Mouse (Mus musculus) limb, embryonic 15.5 days (tissue): ENCODE data around the gene Gm21983. TPM values are rescaled to one million over a fixed set of nuclear protein-coding genes. Genes with fewer than 3 reads are reported as not detected.

Experiments used
- ATAC-seq: fragments of 200-750 bp; cut with Nextera tagmentation; 2 replicates; pipeline ENCODE4 v1.8.0; 2017; ENCODE audit warnings: low read depth, moderate TSS enrichment; ENCODE audit not compliant: insufficient number of reproducible peaks, low FRiP score, low TSS enrichment
- H3K27ac ChIP-seq: fragments of 300-500 bp; sonication (generic); 2 replicates; pipeline ENCODE4 v1.5.1; 2015; ENCODE audit warnings: moderate library complexity, mild to moderate bottlenecking, inconsistent platforms
- H3K27me3 ChIP-seq: fragments of 300-500 bp; sonication (generic); 2 replicates; pipeline ENCODE4 v1.6.1; 2015; ENCODE audit warnings: inconsistent platforms
- H3K36me3 ChIP-seq: fragments of 300-500 bp; sonication (generic); 2 replicates; pipeline ENCODE4 v1.6.1; 2015; ENCODE audit warnings: inconsistent platforms
- H3K4me1 ChIP-seq: fragments of 300-500 bp; sonication (generic); 2 replicates; pipeline ENCODE4 v1.6.1; 2015; ENCODE audit warnings: inconsistent platforms
- H3K4me2 ChIP-seq: fragments of 300-500 bp; sonication (generic); 2 replicates; pipeline ENCODE4 v1.6.1; 2015; ENCODE audit warnings: mild to moderate bottlenecking, inconsistent platforms
- H3K4me3 ChIP-seq: fragments of 300-500 bp; sonication (generic); 2 replicates; pipeline ENCODE4 v1.5.1; 2015; ENCODE audit warnings: mild to moderate bottlenecking, inconsistent platforms
- H3K9ac ChIP-seq: fragments of 300-500 bp; sonication (generic); 2 replicates; pipeline ENCODE4 v1.6.1; 2015; ENCODE audit warnings: inconsistent platforms
- H3K9me3 ChIP-seq: fragments of 300-500 bp; sonication (generic); 2 replicates; pipeline ENCODE4 v1.6.1; 2016; ENCODE audit warnings: inconsistent platforms
- WGBS: fragments of 180-500 bp; shearing (Covaris S2); methylation state at CpG from one replicate; pipeline ENCODE4 v1.1.7; 2015; 5-methylcytosine and 5-hydroxymethylcytosine counted together
- polyA plus RNA-seq: library from polyadenylated mRNA; unstranded; fragments of >200 nt; fragmentation: Nextera tagmentation; extraction: Ambion mirVana; gene quantifications from 2 replicates; pipeline ENCODE4 v1.2.1, GENCODE M21; 2015

Gm21983 gene
- polyA plus RNA-seq, 1 experiment from 2014 or later, result 0.90 TPM

- Histone ChIP-seq H3K9me3 (no peaks in the 10 kb centered on the region), H3K9ac (no peak within 1 kb of the TSS), H3K27ac (peak within 1 kb of the TSS; percentile 68), H3K27me3 (no peaks in the 10 kb centered on the region), H3K36me3 (peaks cover 19% of the 10 kb centered on the region), H3K4me2 (no peak within 1 kb of the TSS), H3K4me1 (peaks cover 15% of the 10 kb centered on the region; the same call in 1 of the 2 replicates), H3K4me3 (no peak within 1 kb of the TSS)
- WGBS, result 34% methylated on average over 10 of the region's 10 CpGs
- ATAC-seq, result no peak; the same call in 1 of the 2 replicates
Observed at GRCm38 (mm10) chr7:27153205-27153764, 27.6 kb downstream of the Gm21983 start, which contains the start of gene Cyp2t4. Cyp2t4 (plus strand) TSS chr7:27153714.

GRCm38 (mm10) chr7:27136410-27136996 lies 44.4 kb downstream of the Gm21983 start:
- Histone ChIP-seq H3K9ac (no peak overlapping the region), H3K4me3 (no peak overlapping the region), H3K27me3 (no peaks in the 10 kb centered on the region), H3K9me3 (no peaks in the 10 kb centered on the region), H3K36me3 (no peaks in the 10 kb centered on the region), H3K27ac (0 out of 2 replicates have a peak overlapping the region, but pooled peaks have one; percentile 30), H3K4me2 (no peak overlapping the region), H3K4me1 (0 out of 2 replicates have a peak, but pooled peaks cover 2% of the 10 kb centered on the region)
- WGBS, result 42% methylated on average over 8 of the region's 8 CpGs
- ATAC-seq, result peak; percentile 52; the same call in 1 of the 2 replicates

- Histone ChIP-seq H3K4me2 (no peak overlapping the region), H3K27ac (no peak overlapping the region), H3K4me1 (0 out of 2 replicates have a peak, but pooled peaks cover 2% of the 10 kb centered on the region), H3K4me3 (no peak overlapping the region), H3K9me3 (no peaks in the 10 kb centered on the region), H3K27me3 (no peaks in the 10 kb centered on the region), H3K9ac (no peak overlapping the region), H3K36me3 (no peaks in the 10 kb centered on the region)
- 70% methylated on average over 4 of the region's 4 CpGs for WGBS
- ATAC-seq, result no peak
Observed at GRCm38 (mm10) chr7:27133757-27134156, 47.1 kb downstream of the Gm21983 start.

GRCm38 (mm10) chr7:27133156-27133555 lies 47.7 kb downstream of the Gm21983 start:
- H3K9me3 ChIP-seq, result no peaks in the 10 kb centered on the region
- H3K27me3 ChIP-seq, result no peaks in the 10 kb centered on the region
- H3K4me3 ChIP-seq, result no peak overlapping the region
- WGBS, result 61% methylated on average over 12 of the region's 12 CpGs
- no peak overlapping the region for H3K4me2 ChIP-seq
- no peak for ATAC-seq
- 0 out of 2 replicates have a peak, but pooled peaks cover 2% of the 10 kb centered on the region for H3K4me1 ChIP-seq
- H3K27ac ChIP-seq, result no peak overlapping the region
- no peaks in the 10 kb centered on the region for H3K36me3 ChIP-seq
- H3K9ac ChIP-seq, result no peak overlapping the region

- H3K4me3 ChIP-seq, result no peak overlapping the region
- WGBS, result 10% methylated on average over 10 of the region's 10 CpGs
- H3K27me3 ChIP-seq, result no peaks in the 10 kb centered on the region
- H3K4me1 ChIP-seq, result 0 out of 2 replicates have a peak, but pooled peaks cover 2% of the 10 kb centered on the region
- ATAC-seq, result no peak
- H3K4me2 ChIP-seq, result no peak overlapping the region
- no peaks in the 10 kb centered on the region for H3K36me3 ChIP-seq
- H3K9ac ChIP-seq, result no peak overlapping the region
- no peak overlapping the region for H3K27ac ChIP-seq
- no peaks in the 10 kb centered on the region for H3K9me3 ChIP-seq
Observed at GRCm38 (mm10) chr7:27132588-27132987, 48.3 kb downstream of the Gm21983 start.

GRCm38 (mm10) chr7:27131387-27131786 lies 49.5 kb downstream of the Gm21983 start:
- H3K36me3 ChIP-seq, result no peaks in the 10 kb centered on the region
- no peak overlapping the region for H3K27ac ChIP-seq
- H3K9me3 ChIP-seq, result no peaks in the 10 kb centered on the region
- H3K4me2 ChIP-seq, result no peak overlapping the region
- no peak overlapping the region for H3K4me3 ChIP-seq
- no peaks in the 10 kb centered on the region for H3K27me3 ChIP-seq
- no peak overlapping the region for H3K9ac ChIP-seq
- 58% methylated on average over 2 of the region's 2 CpGs for WGBS
- 0 out of 2 replicates have a peak, but pooled peaks cover 2% of the 10 kb centered on the region for H3K4me1 ChIP-seq
- ATAC-seq, result no peak

- Histone ChIP-seq H3K9ac (no peak overlapping the region), H3K4me2 (no peak overlapping the region), H3K27me3 (no peaks in the 10 kb centered on the region), H3K27ac (no peak overlapping the region), H3K4me1 (0 out of 2 replicates have a peak, but pooled peaks cover 2% of the 10 kb centered on the region), H3K9me3 (no peaks in the 10 kb centered on the region), H3K4me3 (no peak overlapping the region), H3K36me3 (no peaks in the 10 kb centered on the region)
- 88% methylated on average over 22 of the region's 22 CpGs for WGBS
- no peak for ATAC-seq
Observed at GRCm38 (mm10) chr7:27130521-27131370, 50.1 kb downstream of the Gm21983 start.

- Histone ChIP-seq H3K4me3 (no peak overlapping the region), H3K4me2 (no peak overlapping the region), H3K9ac (no peak overlapping the region), H3K4me1 (0 out of 2 replicates have a peak, but pooled peaks cover 2% of the 10 kb centered on the region), H3K36me3 (no peaks in the 10 kb centered on the region), H3K27me3 (no peaks in the 10 kb centered on the region), H3K9me3 (no peaks in the 10 kb centered on the region), H3K27ac (no peak overlapping the region)
- 78% methylated on average over 12 of the region's 12 CpGs for WGBS
- no peak for ATAC-seq
Observed at GRCm38 (mm10) chr7:27129811-27130210, 51.1 kb downstream of the Gm21983 start.

- H3K36me3 ChIP-seq, result no peaks in the 10 kb centered on the region
- H3K4me2 ChIP-seq, result no peak overlapping the region
- H3K27me3 ChIP-seq, result no peaks in the 10 kb centered on the region
- 92% methylated on average over 13 of the region's 13 CpGs for WGBS
- no peaks in the 10 kb centered on the region for H3K9me3 ChIP-seq
- H3K9ac ChIP-seq, result no peak overlapping the region
- no peak overlapping the region for H3K4me3 ChIP-seq
- no peak overlapping the region for H3K27ac ChIP-seq
- no peak for ATAC-seq
- 0 out of 2 replicates have a peak, but pooled peaks cover 2% of the 10 kb centered on the region for H3K4me1 ChIP-seq
Observed at GRCm38 (mm10) chr7:27128946-27129345, 51.9 kb downstream of the Gm21983 start.

GRCm38 (mm10) chr7:27128162-27128561 lies 52.7 kb downstream of the Gm21983 start:
- ATAC-seq, result peak; percentile 45; the same call in 1 of the 2 replicates
- no peak overlapping the region for H3K27ac ChIP-seq
- H3K9me3 ChIP-seq, result no peaks in the 10 kb centered on the region
- H3K4me2 ChIP-seq, result no peak overlapping the region
- H3K4me1 ChIP-seq, result 0 out of 2 replicates have a peak, but pooled peaks cover 2% of the 10 kb centered on the region
- no peak overlapping the region for H3K4me3 ChIP-seq
- no peaks in the 10 kb centered on the region for H3K27me3 ChIP-seq
- H3K9ac ChIP-seq, result no peak overlapping the region
- WGBS, result 41% methylated on average over 3 of the region's 3 CpGs
- no peaks in the 10 kb centered on the region for H3K36me3 ChIP-seq

- H3K4me2 ChIP-seq, result no peak overlapping the region
- no peaks in the 10 kb centered on the region for H3K9me3 ChIP-seq
- no peak overlapping the region for H3K4me3 ChIP-seq
- H3K4me1 ChIP-seq, result no peaks in the 10 kb centered on the region
- no peak overlapping the region for H3K9ac ChIP-seq
- no peak overlapping the region for H3K27ac ChIP-seq
- no peaks in the 10 kb centered on the region for H3K27me3 ChIP-seq
- no peaks in the 10 kb centered on the region for H3K36me3 ChIP-seq
- ATAC-seq, result no peak
- WGBS, result 81% methylated on average over 4 of the region's 4 CpGs
Observed at GRCm38 (mm10) chr7:27124969-27125368, 55.9 kb downstream of the Gm21983 start.
